Mouse (Mus musculus) spleen, postnatal 10 days (tissue): ENCODE data around the gene 1600002K03Rik.

Experiments used
- DNase-seq, 2 experiments: peaks; one replicate each; pipeline ENCODE4 v3.0.0; 2021 to 2022; ENCODE audit warnings: low spot score in 2 of 2

Gene 1600002K03Rik

DNA sequence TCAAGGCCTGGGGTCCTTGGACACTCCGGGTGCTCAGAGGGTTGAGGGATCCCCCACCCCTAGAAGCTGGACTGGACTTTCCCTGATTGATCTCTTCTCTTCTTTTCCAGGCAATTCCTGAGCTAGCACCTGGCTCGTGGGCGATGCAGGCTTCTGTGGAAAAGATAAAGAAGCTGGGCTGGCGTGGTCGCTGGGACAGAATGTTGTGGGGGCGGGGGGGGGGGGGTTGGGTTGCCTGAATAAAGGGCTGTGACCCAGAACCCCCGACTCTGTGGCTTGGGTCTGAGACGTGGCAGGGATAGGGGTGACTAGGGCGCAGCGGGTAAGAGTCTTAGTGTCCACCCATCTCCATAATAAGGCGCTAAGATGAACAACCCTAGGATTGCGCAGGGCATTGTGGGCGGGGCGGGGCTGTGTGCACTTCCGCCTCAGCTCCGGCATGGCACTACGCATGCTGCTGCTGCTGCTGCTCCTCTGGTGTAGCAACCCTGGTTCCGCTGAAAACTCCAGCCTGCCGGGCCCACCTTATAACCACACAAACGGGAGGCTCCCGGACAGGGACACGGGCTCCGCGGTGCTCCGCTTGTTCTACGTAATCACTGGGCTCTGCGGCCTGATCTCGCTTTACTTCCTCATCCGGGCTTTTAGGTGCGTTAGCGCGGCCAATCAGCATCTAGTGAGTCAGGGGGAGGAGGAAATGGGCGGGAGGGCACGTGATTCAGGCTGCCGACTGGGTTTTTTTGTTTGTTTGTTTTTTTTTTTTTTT lies at the start of gene 1600002K03Rik:
TSS of gene 1600002K03Rik (plus strand) at position 418 of the 766 bp plus-strand sequence.
- DNase-seq = peak; percentile 89 to 91

DNA sequence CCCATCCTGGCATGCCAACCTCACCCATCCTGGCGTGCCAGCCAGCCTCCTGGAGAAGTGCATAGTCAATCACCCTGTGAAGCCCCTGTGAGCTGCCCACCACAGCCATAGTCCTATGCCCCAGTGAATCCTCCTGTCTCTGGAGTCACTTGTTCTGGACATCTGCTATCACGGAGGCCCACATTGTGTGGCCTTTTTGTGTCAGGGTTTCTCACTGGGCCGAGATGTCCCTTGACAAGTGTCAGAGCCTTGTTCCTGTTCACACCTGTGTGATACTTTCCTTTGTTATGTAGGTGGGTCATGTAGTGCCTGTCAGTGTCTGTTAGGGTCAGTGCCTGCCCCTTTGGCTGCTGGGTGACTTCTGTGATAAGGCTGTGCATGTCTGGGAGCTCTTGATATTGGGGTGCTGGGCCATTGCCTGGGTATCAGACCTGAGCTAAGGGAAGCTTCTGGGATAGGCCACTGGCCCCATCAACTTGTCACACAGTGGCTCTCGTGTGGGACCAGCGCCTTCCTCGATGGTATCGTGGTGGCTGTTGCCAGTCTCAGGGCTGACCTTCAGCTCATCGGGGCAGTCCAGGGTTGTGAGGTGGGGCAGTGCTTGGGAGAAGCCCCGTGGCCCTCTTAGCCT lies 48.7 kb upstream of the 1600002K03Rik start:
- DNase-seq = peak; percentile 54 to 59

DNA sequence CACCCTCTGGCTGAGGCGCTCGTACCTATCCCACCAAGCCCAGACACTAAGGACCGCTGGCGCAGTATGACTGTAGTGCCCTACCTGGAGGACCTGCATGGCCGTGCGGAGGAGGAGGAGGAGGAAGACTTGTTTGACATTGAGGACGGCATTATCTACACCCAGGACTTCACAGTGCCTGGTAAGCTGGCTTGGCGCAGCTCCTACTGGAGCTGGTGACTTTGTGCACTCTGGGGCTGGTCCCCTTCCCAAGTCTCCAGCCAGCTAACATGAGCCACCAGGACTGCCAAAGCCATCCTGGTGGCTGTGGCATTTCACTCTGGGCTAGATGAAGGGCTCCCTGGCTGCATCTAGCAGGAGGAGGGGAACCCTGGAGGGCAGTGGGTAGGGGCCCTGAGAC lies 44.8 kb upstream of the 1600002K03Rik start:
- no peak for DNase-seq

DNA sequence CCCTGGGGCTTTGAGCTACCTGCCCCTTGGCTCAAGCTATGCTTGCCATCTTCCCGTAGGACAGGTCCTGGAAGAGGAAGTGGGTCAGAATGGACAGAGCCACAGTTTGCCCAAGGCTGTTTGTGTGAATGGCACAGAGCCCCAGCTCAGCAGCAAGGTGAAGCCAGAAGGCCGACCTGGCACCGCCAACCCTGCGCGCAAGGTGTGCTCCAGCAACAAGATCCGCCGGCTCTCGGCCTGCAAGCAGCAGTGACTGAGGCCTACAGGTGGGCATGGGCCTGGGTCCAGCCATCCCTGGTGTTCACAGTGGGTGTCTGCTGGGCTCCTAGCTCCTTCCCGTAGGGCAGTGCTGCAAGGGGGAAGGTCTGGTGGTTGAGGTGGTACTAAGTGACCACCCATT lies 42.9 kb upstream of the 1600002K03Rik start:
- no peak for DNase-seq

DNA sequence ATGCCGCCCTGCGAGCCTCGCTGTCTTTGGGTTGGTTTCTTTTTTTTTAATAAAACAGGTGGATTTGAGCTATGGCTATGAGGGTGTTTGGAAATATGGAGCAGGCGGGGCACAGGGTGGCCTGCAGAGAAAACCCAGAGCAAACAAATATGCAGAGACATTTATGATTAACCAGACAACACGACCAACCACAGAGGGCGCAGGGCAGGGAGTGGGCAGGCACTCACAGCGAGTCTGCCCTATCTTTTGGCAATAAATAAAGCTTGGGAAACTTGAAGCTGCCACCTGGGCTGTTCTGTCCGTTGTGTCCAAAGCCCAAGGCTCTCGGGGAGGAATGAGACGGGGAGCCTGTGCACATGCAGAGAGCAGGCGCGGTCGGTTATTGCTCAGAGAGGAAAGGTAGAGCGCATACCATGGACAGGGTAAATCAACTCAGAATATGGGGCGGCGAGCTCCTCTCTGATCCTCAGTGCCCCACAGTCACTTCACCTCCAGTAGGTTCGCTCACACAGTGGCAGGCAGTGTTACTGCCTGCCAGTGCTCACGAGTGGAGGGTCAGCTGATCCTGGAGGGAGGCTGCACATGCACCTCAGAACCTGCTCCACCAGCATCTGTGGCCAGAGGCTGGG lies 42.2 kb upstream of the 1600002K03Rik start:
- DNase-seq = no peak

DNA sequence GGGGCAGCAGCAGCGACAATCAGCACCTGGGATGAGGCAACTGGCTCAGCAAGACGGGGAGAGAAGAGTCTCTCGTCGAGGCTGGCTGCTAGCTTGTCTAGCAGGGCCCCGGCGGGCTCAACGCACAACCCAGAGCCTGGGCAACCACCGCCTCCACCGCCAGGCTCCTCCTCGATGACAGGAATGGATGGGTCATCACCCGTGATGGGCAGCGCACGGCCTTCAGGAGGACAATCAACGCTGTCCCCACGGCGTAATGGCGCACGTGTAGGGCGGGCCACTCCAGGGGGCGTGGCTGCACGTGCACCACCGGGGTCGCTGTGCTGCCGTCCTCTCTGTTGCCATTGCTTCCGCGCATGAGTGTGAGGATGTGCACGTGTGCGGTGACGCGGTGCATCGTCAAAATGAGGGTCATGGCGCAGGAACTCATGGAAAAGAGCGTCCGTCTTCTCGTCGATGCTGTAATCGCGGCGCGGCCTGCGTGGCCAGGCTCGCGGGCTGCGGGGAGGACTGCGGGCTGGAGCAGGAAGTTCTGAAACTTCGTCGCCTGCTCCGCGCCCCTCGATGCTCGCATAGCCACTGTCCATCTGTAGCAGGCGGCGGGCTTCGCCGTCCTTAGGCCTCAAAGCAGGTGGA lies 41.3 kb upstream of the 1600002K03Rik start:
- no peak for DNase-seq

DNA sequence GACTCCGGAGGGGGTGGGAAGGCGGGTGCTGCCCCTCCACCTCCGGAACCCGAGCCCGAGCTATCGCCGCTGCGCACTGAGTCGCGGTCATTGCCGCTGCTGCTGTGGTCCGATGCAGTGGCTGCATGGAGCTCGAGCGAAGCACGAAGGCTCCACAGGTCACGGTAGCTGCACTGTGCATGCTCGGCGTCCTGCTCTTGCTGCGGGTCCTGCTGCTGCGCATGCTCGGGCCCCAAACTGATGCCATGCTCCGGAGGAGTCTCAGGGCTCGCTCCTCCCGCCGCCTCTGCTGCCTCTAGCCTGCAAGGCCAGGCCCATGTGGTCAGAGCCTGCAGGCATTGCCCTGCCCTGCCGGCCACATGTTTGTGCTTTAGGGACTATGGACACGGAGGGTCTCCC lies 40.8 kb upstream of the 1600002K03Rik start:
- DNase-seq = no peak

DNA sequence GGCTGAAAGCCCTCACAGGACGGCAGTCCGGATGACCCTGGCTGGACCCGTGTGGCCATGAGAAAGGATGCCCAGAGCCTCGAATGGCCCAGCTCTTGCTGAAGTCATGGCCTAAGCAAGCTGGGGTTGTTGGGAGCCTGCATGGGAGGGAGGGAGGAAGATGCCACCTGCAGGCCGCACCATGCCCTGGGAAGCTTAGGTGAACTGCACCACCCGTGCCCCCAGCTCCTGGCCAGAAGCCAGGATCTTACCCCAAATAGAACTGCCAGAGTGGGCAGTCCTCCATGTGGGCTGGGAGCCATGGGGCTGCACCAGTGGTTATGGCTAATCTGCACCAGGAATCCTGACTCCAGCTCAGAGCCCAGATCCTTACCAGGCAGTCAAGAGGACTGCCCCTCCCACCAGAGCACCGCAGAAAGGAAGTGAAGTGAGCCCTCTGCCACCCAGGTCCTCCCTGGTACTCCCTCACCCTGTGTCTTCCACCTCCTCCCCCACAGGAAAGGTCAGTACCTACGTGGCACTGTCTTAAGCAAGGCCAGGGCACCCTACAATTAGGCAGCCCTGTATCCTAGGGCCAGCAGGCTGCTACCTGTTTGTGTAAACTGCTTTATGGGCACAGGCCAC lies 39.4 kb upstream of the 1600002K03Rik start:
- DNase-seq = no peak

DNA sequence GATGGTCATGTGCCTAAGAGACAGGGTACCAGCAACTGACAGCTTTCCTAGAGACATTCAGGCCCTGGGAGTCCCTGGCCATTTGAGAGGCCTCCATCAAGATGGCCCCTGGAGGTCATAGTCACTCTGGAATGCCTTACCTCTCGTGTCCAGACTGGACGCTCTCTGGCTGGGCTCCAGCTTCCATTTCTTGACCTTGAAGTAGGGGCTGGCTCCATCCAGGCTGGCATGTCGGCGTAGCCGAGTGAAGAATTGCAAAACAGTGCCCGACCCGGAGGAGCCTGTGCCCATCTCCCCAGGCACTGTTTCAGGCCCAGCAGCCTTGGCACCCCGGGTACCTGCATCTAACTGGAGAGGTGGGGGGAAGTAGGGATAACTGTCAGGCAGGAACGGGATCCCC lies 38.3 kb upstream of the 1600002K03Rik start:
- DNase-seq = no peak

DNA sequence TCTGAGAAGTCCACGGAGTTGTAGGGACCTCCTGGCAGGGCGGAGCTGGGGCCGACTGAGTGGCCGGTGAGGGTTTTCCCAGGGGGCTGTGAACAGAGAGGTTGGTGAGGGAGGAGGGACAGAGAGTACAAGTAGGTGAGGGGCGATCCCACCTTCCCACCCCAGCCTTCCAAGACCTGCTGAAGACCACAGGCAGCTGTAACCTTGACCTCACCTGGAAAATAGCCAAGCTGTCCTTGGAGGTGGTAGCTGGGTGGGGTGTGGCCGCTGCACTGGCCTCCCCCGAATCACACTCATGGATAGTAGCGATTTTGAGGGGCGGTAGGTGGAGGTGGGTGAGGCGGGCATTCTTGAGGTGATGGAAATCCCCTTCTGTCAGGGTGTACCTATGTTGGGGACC lies 37.6 kb upstream of the 1600002K03Rik start:
- DNase-seq = no peak

DNA sequence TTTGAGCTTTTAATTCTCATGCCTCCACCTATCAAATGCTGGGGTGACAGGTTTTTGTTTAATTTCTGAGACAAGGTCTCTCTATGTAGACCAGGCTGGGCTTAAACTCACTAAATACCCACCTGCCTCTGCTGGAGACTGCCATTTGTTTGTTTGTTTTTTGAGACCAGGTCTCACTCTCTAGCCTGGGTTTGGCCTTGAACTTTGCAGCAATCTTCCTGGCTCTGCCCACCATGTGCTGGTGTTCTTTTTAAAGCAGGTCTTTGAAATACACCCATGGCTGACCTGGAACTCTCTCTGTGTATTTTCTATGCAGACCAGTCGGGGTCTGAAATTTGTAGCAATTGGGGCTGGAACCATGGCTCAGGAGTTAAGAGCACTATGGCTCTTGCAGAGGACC lies 37.1 kb upstream of the 1600002K03Rik start:
- DNase-seq = no peak

DNA sequence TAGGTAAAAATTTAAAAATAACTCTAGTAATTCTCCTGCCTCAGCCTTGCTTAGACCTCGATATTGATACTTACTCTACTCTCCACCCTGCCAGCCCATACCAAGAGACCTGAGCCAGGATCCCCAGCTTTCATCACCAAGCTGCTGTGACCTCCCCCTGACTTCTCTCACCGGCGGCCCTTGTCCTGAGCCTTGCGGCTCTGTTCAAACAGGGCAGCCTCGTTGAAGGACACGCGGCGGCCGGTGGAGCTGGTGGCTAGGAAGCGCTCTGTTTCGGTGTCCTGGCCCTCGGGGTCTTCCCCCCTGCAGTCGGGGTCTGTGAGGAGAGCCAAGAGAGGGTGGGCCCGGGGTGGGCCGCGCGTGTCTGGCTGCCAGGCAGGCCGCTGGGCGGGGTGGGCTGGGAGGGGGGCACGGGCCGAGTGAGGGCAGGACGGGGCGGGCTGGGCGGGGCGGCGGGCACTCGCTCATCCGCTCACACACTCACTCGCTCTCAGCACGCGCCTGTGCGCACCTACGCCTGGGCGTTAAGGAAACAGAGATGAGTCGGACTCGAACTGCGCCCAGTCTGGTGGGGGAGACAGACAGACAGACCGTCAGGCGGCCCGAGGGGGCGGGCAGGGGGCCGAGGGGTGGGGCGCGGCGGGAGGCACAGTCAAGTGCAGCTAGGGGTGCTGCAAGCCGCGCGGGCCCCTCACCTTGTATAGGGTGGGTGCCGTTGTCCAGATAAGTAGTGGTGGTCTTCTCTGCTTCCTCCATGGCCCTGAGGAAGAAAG lies 36.4 kb upstream of the 1600002K03Rik start:
- no peak for DNase-seq

DNA sequence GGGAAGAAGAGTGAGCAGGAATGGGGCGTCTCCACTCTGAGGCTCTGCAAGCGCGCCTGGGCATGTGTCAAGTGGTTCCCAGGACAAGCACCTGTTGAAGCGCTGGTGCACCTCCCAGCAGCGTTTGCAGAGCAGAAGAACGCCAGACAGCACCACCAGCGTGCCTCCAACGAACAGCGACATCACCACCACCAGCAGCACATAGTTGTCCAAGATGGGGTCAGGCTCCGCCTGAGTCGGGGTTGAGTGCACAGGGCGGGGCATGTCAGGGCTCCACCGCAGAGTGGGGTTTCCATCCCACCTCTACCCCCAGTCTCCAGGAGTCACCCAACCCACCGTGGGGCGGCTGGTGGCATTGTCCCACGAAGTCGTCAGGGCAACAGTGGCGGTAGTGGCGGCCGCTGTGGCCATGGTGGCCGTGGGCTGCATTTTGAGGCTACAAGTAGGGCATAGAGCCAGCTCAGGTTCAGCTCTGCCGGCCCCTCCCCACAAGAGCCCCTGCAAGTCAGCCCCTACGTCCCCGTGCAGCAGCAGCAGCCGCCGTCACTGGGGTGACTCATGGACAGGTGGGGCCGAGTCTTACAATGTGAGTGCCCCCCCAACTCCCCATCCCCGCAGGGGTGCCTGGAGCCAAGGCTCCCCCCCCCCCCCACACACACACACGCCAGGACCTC lies 35.7 kb upstream of the 1600002K03Rik start:
- DNase-seq = peak in 1 of 2 experiments; percentile 49

DNA sequence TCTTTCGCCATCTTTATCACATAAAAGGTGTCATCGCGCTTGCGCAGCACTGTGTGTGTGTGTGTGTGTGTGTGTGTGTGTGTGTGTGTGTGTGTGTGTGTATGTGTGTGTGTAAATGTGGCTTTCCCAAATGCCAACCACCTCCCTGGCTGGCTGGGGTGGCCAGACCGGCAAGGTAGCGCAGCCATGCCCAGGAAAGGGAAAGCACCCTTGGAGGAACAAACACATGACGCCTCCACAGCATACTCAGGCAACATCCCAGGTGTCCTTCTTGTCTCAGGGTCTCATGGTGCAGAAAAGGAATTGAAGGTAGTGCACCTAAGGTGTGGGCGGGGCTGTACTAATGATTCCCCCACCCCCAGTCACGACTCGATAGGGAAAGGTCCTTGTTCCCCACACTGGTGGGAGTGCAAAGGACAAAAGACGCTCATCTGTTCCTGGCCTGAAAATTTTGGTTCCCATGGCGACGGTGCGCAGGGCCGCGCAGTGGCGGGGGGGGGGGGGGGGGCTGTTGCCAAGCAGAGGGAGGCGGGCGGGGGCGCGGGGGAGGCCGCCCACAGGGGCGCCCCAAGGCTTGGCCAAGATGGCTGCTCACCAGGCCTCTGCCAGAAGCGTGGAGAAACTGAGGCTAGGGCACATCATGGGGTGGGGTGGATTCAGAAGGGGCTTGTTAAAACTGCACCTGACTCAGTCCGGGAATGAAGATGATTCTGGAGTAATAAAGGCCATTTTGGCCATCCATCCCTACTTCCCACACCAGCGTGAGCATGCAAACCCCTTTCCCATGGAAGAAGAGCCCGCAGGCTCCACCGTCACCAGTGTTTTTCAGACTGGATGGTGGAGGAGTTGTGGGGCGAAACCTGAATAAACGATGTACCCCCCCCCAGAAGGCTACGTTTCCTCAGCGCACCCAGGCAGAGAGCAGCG lies 34.9 kb upstream of the 1600002K03Rik start:
- no peak for DNase-seq

DNA sequence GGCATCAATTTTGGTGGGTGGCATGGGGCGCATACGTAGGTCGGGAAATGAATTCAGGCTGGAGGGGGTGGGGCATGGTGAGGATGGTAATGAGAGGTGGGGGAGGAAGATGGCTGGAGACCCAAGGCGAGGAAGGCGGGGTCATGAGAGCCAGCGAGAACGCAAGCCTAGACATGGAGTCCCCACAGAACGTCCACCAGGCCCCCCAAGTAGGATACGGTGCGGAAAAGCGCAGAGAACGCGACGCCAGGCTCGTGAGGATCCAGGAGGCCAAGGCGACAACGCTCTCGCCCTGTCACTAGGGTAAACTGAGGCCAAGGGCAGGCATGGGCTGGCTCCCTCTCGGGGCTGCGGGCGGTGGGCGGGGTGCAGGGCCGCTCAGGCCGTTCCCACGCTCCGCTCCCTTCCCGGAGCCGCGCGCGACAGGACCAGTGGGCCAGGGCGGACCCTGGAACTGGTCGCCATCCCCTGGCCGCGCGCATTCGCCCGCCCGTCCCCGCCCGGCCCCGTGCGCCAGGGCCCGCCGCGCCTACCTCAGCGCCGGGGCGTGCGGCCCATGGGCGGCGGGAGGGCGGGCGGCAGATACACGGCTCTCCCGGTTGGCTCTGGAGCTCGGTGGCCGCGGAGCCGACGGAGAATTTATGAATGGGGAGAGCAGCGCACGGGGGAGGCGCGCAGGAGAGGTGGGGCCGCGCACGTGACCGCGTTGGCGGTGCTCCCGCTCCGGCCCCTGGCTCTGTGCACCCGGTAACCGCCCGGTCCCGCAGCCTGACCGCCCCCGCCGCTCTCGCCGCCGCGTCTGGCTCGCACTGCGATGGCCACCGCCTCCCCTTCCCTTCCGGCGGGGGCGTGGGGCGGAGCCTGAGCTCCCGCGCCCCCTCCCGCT lies 33.9 kb upstream of the 1600002K03Rik start, which contains the start of gene Atp5d:
TSS of gene Atp5d (plus strand) at position 80 of the 886 bp plus-strand sequence.
- peak; percentile 41 to 69 for DNase-seq

DNA sequence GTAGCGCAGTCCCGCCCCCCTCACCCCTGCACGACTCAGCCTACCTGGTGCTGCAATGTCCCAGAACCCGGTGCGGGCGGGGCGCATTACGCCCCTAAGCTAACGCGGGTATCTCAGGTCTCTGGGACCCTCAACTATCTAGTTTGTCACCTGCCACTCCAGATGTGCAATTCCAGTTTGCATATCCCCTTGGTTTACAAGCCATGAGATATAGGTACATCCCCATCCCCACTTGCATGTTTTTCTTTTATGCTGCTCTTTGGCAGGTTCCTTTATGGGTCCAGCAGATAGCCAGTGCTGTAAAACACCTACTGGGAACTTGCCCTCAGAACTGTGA lies 33.3 kb upstream of the 1600002K03Rik start:
- no peak for DNase-seq

DNA sequence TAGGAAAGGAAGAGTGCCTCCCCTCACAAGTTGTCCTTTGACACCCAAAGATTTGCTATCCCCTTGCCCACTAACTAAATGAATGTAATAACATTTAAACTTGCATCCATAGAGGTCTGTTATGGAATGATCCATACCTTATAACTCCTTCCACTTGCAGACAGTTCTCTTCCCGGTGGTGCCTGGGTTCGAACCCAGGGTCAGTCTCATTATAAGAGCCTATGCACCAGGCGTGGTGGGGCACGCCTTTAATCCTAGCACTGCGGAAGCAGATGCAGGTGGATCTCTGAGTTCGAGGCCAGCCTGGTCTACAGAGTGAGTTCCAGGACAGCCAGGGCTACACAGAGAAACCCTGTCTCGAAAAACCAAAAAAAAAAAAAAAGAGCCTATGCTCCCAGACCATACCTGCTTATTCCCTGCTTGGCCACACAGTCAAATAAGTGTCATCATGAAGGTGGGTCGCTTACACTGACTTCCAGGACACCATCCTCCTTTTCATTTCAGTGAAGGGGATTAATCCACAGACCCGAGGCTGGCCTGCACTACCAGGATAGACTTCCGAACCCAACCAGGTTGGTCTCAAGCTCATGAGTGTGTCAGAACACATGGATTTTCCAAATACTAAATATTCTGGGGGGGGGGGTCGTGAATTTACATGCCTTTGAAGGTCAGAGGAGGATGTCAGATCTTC lies 32.6 kb upstream of the 1600002K03Rik start:
- no peak for DNase-seq

DNA sequence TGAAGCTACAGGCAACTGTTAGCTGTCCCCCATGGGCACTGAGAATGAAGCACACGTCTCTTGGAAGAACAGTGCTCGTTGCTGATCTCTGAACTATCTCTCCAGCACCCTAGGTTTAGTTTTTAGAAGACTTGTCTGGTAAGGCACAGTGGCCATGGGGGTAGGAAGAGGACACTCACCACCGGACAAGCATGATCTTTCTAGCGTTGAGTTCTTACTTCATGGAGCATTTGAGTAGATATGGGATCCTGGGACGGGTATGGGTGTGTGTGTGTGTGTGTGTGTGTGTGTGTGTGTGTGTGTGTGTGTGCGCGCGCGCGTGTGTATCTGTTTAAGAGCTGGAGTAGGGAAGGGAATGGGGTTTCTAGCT lies 32.1 kb upstream of the 1600002K03Rik start, which contains the start of gene Cbarp:
TSS of gene Cbarp (minus strand) at position 170 of the 370 bp plus-strand sequence.
- DNase-seq = no peak
